Mouse (Mus musculus): Measurements from ENCODE around the gene Tango6.

- TF ChIP-seq CTCF (conservative IDR thresholded peaks at IDR 0.05 in 1 of 2, IDR thresholded peaks at IDR 0.05 in 1 of 2; ENCODE audit: low read depth in 2 of 2, low read length in 2 of 2), result no peak
- no peak for TF ChIP-seq EP300 (IDR thresholded peaks at IDR 0.05; ENCODE audit: low read length)
- TF ChIP-seq POLR2A (IDR thresholded peaks at IDR 0.05; ENCODE audit: low read depth, low read length), result no peak
- no peak for TF ChIP-seq UBTF (IDR thresholded peaks at IDR 0.05; ENCODE audit: low read depth, low read length)
- no peak for TF ChIP-seq MYC (IDR thresholded peaks at IDR 0.05; ENCODE audit: low read depth, low read length)
- TF ChIP-seq CHD2 (IDR thresholded peaks at IDR 0.05; ENCODE audit: low read length), result no peak
- TF ChIP-seq MAX (IDR thresholded peaks at IDR 0.05; ENCODE audit: low read length), result no peak
- TF ChIP-seq USF1 (IDR thresholded peaks at IDR 0.05; ENCODE audit: low read depth, low read length), result no peak
- no peak for TF ChIP-seq ETS1 (conservative IDR thresholded peaks at IDR 0.05; ENCODE audit: low read depth, low read length)
- no peak for TF ChIP-seq ZMIZ1 (IDR thresholded peaks at IDR 0.05; ENCODE audit: low read depth, low read length)
- no peak for TF ChIP-seq MAZ (IDR thresholded peaks at IDR 0.05; ENCODE audit: low read depth, low read length)
- no peak for TF ChIP-seq RCOR1 (conservative IDR thresholded peaks at IDR 0.05; ENCODE audit: low read depth, low read length)
- TF ChIP-seq POLR2AphosphoS2 (IDR thresholded peaks at IDR 0.05; ENCODE audit: low read depth, low read length), result no peak
- TF ChIP-seq SIN3A (IDR thresholded peaks at IDR 0.05; ENCODE audit: low read length), result no peak
Measured at GRCm38 (mm10) chr8:106674318-106674717, 8.6 kb upstream of the Tango6 start.

Data from CH12.LX (cell line).